Mouse (Mus musculus) gonadal fat pad, adult 2 months (tissue): ENCODE results near the gene Fam178b. TPM values are rescaled to one million over a fixed set of nuclear protein-coding genes. Genes with fewer than 3 reads are reported as not detected.
"Not testable (repeated sequence)": the region's sequence is repeated elsewhere in the genome, so short reads cannot be mapped to it uniquely, and the experiment has no call there.

ENCODE experiments used
- DNase-seq: peaks from one replicate; pipeline ENCODE4 v3.0.0-alpha.2; 2012; ENCODE audit warnings: low read depth
- polyA plus RNA-seq: library from polyadenylated mRNA; depleted of rRNA; stranded (reverse); fragments of >200 nt; gene quantifications from 2 replicates; pipeline ENCODE4 v1.2.3, GENCODE M21; 2012

Gene Fam178b
- polyA plus RNA-seq, 1 experiment, result 10.5 TPM

- no peak for DNase-seq
These were observed 52.8 kb downstream of the Fam178b start for GRCm38 (mm10) chr1:36630053-36630739.

GRCm38 (mm10) chr1:36628585-36628984, 54.4 kb downstream of the Fam178b start:
- DNase-seq, result no peak

- no peak for DNase-seq
These were observed 57.5 kb downstream of the Fam178b start for GRCm38 (mm10) chr1:36625442-36625841.

GRCm38 (mm10) chr1:36615958-36616357, 67.0 kb downstream of the Fam178b start:
- DNase-seq, result not testable (repeated sequence)

- DNase-seq, result no peak
These were observed 67.8 kb downstream of the Fam178b start for GRCm38 (mm10) chr1:36615188-36615587.

GRCm38 (mm10) chr1:36614584-36614983, 68.4 kb downstream of the Fam178b start:
- no peak for DNase-seq

GRCm38 (mm10) chr1:36613374-36613895, 69.5 kb downstream of the Fam178b start:
- DNase-seq, result no peak

- DNase-seq, result no peak
These were observed 70.6 kb downstream of the Fam178b start for GRCm38 (mm10) chr1:36612362-36612761.

- no peak for DNase-seq
These were observed 71.4 kb downstream of the Fam178b start for GRCm38 (mm10) chr1:36611449-36612123.

- DNase-seq, result no peak
These were observed 74.8 kb downstream of the Fam178b start for GRCm38 (mm10) chr1:36608211-36608610.

GRCm38 (mm10) chr1:36606951-36607350, 76.0 kb downstream of the Fam178b start:
- DNase-seq, result no peak

GRCm38 (mm10) chr1:36604254-36605156, 78.5 kb downstream of the Fam178b start:
- no peak for DNase-seq

GRCm38 (mm10) chr1:36603361-36603760, 79.6 kb downstream of the Fam178b start:
- DNase-seq, result no peak

- no peak for DNase-seq
These were observed 80.7 kb downstream of the Fam178b start for GRCm38 (mm10) chr1:36602271-36602670.

GRCm38 (mm10) chr1:36598411-36598810, 84.6 kb downstream of the Fam178b start:
- DNase-seq, result no peak

- no peak for DNase-seq
These were observed 86.9 kb downstream of the Fam178b start for GRCm38 (mm10) chr1:36596114-36596513.

GRCm38 (mm10) chr1:36595167-36595931, 87.6 kb downstream of the Fam178b start:
- DNase-seq, result no peak

- DNase-seq, result no peak
These were observed 89.9 kb downstream of the Fam178b start for GRCm38 (mm10) chr1:36593099-36593498.

GRCm38 (mm10) chr1:36591408-36591807, 91.6 kb downstream of the Fam178b start:
- DNase-seq, result no peak

GRCm38 (mm10) chr1:36590664-36591063, 92.3 kb downstream of the Fam178b start:
- no peak for DNase-seq

GRCm38 (mm10) chr1:36589486-36589885, 93.5 kb downstream of the Fam178b start:
- DNase-seq, result no peak
